Mouse (Mus musculus) cerebellum, adult 9-11 months (tissue): Measurements from ENCODE around the gene Spout1.
"Not testable (repeated sequence)": the region's sequence is repeated elsewhere in the genome, so short reads cannot be mapped to it uniquely, and the experiment has no call there.

Experiments
- DNase-seq: peaks from one replicate; pipeline ENCODE4 v3.0.0; 2022

Gene Spout1

DNA sequence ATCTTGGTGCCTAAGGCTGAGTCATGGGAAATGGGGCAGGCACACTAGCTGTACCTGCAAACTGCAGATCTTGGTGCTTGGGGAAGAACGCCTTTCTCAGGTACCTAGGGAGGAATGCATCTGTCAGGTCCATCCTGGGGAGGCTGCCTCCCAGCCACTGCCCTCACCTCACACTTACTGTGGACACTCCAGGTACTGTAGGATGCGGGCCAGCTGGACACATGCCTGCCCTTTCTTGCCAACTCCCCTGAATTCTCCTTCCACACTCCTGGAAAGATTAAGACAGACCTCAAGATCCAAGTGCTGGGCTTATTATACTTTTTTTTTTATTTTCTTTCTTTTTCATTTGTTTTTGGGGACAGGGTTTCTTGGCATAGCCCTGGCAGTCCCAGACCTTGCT lies 1.7 kb downstream of the Spout1 start:
- DNase-seq: peak; percentile 60

DNA sequence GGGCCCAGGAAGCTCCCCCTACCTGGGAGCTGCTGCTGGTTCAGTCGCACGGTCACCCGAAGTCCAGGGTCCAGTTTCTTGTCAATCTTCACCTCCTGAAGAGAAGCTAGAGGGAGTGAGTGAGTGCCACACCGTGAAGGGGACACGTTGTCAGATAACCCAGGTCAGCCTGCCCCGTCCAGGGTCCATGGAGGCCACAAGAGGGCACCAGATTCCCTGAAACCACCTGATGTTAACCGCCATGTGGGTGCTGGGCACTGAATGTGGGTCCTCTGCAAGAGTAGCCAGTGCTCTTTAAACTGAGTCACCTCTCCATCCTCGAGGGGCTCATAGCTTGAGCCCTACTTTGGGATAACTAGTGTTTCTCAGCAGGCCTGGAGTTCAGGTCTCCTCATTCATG lies 2.4 kb downstream of the Spout1 start:
- peak; percentile 46 for DNase-seq

DNA sequence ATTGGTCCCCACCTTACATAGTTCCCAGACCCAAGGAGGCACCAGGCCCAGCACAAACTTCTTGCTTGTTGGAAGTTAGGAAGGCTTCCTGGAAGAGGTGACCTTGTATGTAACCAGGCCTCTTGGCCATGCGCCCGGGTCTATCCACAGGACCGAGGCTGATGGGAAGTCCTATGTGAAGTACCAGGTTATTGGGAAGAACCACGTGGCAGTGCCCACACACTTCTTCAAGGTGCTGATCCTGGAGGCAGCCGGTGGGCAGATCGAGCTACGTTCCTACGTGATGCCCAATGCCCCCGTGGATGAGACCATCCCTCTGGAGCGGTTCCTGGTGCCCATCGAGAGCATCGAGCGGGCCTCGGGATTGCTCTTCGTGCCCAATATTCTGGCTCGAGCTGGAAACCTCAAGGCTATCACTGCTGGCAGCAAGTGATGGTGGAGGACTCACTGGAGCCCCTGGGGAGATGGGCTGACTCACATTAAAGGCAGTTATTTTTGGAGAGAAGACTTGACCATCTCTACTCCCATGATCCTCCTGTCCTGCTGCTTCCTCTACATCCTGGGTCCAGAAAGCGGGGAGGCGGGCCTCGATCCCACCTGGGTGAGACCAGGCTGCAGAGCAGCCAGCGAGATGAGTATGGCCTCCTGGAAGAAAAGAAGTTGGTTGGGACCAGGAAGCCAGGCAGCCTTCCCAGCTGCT lies 4.6 kb downstream of the Spout1 start:
- peak; percentile 55 for DNase-seq

DNA sequence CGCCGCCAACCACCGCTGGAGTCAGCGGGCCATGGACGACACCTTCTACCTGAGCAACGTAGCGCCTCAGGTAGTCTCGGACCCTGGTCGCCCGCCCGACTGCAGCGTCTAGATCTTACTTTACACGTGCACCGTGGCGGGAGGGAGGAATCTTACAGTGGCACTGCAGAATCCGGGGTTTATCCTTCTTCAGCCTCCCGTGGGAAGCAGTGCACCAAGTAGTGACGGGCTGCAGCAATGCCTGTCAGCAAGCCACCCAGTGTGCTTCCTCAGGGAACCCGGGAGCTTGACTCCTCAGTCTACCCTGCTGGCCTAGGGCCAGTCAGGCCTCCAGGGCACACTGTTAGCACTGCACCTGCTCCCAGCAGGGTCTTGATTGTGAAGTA lies 6.3 kb downstream of the Spout1 start:
- no peak for DNase-seq

DNA sequence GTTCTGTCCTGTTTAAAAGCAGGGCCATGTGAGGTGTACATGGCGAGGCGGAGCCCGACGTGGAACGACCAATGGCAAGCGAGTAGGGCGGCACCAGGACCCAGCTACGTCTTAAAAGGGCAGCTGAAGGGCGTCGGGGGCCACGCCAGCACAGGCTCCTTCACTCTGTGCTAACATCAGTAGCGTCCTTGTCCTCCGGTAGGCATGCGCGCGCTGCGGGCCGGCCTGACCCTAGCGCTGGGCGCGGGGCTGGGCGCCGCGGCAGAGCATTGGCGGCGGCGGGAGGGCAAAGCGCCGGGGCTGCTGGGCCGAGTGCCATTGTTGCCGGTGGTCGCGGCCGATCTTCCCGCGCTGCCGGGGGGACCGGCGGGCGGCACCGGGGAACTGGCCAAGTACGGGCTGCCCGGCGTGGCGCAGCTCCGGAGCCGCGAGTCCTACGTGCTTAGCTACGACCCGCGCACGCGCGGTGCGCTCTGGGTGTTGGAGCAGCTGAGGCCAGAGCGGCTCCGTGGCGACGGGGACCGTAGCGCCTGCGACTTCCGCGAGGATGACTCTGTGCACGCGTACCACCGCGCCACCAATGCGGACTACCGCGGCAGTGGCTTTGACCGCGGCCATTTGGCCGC lies 6.8 kb downstream of the Spout1 start, which contains the start of gene Endog:
Endog (plus strand) TSS at position 123 of the 626 bp plus-strand sequence.
- DNase-seq: peak; percentile 96

DNA sequence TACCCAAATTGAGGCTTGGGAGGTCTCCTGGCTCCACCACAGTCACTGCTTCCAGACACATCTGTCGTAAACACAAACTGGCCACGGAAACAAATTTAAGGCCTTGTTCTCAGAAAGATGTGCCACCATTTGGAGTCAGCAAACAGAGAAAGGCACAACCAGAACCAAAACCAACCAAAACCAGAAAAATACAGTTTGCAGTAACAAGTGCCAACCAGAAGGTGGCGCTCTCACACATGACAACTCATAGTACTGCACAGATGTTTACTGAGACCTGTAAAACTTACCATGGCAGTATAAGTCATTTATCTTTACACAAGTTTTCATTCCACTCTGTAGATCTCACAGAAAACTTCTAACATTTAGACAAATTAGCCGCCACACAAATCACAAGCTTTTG lies 11.6 kb downstream of the Spout1 start:
- no peak for DNase-seq

DNA sequence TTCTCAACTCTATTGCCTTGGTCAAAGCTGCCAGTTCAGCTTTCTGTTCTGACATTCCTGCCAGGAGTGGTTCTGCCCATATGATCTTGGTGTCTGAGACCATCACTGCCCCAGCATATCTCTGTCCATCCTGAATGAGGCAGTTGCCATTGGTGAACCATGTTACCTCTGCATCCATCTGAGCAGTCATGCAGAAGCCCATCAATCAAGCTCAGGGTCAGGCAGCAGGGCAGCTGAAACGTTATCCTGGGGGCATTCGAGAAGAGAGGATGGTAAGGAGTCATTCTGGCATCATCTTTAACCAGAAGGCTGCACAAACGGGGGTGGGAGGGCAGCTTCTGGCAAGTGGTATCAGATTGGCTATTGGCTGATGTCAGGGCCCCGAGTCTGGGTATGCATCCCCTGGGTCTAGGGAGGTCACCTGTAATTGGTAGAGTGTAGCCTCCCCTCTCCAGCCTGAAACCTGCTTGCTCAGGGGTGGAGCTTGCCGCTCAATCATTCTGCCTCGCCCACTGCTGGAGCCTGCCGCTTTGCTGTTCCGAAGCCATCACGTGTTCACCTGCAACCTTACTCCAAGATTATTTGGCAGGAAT lies 13.8 kb downstream of the Spout1 start:
- DNase-seq: no peak

DNA sequence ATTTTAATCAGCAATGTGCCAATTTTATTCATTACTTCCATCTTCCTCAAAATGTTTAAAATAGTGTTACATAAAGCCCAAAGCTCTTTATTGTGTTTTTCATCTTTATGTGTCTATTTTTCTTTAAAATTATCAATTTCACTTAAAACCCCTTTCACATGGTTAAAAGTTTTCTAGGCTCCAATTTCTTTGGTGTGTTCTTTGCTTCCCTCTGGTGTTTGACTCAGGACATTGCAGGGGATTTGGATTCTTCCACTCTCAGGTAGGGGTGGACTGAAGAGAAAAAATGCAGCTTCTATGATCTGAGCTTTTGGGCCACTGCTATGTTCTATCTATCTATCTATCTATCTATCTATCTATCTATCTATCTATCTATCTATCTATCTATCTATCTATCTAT lies 16.4 kb downstream of the Spout1 start:
- DNase-seq: no peak

DNA sequence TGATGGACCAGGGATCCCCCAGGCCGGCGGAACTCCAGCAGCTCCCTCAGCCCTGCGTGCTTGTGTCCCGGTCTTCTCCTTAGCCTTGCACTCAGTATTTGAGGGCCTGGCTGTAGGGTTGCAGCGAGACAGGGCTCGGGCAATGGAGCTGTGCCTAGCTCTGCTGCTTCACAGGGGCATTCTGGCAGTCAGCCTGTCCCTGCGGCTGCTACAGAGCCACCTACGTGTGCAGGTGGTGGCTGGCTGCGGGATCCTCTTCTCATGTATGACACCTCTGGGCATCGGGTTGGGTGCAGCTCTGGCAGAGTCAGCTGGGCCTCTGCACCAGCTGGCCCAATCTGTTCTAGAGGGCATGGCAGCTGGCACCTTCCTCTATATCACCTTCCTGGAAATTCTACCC lies 18.4 kb downstream of the Spout1 start:
- DNase-seq: not testable (repeated sequence)

DNA sequence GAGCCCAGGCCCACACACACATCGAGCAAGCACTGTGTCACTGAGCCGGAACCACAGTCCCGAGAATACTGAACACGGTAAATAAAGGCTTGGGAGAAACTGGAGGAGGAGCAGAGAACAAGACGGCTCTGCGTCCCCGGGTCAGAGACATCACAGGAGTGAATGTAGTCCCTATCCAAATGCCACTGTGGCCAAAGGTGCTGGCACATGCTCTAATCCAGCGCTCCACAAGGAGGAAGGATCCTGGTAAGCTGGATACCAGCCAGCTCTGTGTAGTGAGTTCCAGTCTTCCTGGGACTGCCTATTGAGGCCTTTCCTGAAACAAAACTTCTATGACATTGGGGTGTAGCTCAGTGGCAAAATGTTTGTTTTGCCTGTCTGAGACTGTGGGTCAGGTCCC lies 25.6 kb downstream of the Spout1 start:
- no peak for DNase-seq

DNA sequence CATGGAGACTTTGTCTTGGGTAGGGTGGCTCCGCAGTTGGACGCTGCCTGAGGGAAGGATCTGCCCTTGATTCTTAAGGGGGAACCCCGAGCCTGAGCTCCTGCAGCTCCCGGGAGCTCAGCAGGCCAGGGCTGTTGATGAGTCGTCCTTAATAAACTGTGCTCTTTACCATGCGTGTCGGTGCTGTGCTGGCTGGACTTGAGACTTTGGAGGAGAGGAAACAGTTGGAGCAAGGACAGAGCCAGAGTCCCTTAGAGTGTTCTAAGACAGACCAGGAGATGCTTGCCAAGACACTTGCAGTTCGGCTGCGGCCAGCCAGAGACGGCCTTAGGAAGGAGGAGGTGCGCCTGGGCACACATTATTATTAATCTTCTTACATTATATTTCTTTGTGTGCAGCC lies 26.4 kb downstream of the Spout1 start:
- no peak for DNase-seq

DNA sequence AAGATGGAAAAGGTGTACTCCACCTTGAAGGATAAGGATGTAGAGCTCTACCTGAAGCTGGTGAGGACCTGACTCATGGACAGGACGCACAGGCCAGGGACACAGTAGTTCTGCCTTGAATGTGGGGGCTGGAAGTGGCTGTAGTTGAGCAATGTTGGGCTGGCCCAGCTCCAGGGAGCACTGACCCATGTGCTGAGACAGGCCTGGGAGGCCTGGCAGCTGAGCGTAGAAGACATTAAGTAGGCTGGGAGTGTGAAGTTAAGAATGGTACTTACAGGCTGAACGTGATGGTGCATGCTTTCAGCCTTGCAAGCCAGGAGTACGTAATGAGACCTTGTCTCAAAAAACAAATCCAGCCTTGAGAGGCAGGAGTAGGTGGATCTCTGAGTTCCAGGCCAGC lies 30.8 kb downstream of the Spout1 start:
- DNase-seq: no peak

DNA sequence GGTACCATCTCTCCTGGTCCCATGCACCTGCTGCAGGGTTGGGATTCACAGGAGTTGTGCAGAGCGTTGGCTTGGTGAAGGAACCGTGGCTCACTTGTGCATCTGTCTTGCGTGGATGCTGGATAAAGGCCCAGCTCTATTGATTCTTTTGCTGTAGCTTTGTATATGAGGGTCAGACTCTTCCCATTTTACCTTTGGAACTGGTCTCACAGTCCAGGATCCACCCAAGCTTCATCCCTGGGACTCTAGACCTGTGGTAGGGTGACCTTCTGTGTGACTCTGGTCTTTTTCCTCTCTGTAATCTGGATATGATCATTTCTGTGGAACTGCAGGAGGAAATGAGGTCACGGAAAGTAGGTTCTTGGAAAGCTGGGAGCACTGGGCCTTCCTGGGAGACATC lies 33.8 kb downstream of the Spout1 start:
- no peak for DNase-seq

DNA sequence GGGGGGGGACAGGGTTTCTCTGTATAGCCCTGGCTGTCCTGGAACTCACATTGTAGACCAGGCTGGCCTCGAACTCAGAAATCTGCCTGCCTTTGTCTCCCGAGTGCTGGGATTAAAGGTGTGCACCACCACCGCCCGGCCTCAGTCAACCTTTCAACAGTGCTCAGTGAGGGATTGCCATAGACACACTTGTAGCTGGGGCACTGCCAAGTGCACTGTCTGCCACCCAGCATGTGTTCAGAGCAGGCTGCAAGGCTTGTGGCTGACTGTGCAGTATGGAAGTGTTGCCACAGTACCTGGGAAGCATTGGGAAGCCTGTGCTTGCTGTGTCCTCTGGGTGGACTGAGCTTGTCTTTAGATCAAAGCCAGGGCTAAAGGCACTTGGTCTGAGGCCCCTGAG lies 38.2 kb downstream of the Spout1 start:
- DNase-seq: peak; percentile 79

DNA sequence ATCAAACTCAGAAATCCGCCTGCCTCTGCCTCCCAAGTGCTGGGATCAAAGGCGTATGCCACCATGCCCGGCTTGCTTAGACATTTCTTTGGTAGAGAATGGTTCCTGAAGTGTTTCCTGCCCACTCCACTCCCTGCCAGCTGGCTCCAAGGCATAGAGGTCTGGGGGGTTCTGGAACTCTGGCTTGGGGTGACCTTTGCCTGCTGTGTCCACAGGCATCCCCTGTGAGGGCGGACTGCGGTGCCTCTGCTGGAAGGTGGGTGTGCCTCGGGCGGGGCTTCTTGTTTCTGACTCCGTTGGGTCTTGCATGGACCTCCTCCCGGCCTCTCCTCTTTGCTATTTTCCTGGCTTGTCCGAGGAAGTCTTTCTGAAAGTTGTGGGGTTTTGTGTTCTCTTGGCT lies 41.8 kb downstream of the Spout1 start:
- no peak for DNase-seq

DNA sequence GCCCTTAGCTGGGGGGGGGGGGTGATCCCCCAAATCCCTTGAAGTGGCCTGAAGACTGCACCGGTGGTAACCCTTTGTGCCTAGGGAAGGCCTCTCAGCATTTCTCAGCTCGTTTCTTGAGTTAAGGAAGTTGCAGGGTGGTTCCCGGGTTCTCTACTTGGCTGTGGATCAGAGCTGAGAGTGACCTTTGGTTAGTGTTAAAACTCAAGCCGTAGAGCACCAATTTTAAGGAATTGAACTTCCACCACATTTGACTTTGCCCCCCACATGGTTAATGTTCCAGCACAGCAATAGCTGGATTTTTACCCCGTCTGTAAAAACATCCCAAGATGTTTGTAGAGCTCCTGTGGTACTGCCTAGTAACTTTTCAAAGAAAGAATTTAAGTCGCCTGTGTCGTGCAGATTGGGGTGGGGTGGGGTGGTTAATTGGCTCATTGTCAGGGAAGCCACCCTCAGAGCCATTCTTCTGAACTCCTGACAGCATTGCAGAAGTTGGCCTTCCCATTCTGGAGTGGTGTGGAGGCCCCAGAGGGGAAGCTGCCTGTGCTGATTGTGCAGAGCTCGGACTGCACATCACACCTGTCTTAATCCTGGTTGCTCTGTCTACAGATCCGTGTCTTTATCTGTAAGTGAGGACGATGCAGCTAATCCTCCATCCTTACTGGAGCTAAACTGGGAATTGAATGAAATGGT lies 43.2 kb downstream of the Spout1 start:
- DNase-seq: no peak

DNA sequence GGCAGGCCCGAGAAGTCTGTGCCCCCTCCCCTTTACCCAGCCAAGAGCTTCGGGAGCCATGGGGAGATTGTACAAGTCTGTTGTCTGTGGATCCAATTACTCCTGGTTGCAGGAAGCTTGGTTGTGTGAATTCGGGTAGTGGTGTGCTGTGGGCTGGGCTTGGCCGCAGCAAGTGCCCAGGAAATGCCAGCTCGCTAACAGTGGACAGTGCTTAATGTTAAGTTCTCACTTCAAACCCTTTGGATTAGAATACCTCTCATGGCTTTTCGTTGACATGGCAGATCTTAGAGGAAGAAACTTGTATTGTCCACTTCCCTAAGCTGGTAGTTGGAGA lies 43.9 kb downstream of the Spout1 start:
- DNase-seq: no peak

DNA sequence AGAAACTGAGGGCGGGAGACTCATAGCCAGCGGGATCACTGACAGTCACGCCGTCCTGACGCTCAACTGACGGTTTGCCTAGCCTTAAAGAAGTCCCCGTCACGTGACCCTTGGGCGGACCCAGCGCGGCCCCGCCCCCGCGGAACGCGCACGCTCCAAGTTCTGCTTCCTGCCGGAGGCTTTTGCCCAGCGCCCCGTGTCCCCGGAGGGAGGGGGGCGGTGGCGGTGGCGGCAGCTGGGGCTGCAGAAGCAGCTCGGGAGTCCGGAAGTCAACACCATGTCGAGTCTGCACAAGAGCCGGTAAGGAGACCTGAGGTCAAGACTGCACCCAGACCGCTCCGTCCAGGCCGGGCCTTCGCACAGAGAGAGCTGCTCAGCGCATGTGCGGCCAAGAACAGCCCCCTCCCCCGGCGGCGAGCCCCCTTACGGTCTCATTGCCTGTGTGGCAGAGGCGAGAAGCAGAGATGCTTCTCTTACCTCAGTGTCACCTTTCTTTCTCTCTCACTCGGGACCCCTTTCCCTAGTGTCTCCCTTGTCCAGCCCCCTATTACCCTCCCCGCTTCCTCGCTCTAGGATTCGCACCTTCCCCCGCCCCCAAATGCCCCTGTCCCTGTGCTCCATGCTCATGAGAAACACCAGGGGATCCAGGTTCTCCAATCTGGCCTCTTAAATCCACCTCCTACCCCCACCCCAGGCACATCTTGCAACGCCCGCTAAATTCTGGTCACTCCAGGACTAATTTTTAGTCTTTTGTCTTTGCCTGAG lies 44.5 kb downstream of the Spout1 start, which contains the start of gene Tbc1d13:
Tbc1d13 (plus strand) TSS at position 134 of the 765 bp plus-strand sequence.
- peak; percentile 97 for DNase-seq

DNA sequence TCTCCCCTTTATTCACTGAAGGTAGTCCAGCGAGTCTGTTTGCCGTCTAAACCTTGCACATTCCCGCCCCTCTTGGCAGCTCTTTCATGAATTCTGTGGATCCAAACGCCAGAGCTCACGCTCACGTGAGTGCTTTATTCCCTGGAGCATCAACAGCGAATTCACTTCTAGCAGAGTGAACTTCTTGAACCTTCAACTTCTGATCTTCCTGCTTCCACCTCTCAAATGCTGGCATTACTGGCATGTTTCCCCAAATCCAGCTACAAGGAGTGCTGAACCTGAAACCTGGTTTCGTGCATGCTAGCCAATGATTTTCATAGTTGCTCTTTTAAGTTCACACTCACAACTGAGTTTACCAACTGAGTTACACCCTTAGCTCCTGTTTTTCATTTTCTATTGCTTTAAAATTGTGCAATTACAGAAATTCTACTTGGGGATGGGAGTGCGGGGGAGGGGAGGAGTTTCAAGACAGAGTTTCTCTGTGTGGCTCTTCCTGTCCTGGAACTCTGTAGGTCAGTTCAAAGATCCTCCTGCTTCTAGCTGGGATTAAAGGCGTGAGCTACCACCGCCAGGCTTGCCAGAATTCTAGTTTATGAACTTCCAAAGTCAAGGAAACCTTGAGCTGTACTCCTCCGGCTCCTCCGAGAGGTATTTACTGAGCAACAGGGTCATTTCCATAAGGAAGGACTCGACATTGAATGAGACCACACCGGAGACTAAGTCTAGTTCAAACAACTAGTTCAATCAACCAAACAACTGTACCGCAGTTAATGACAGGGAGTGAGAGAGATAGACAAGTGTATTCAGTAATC lies 45.3 kb downstream of the Spout1 start:
- no peak for DNase-seq

DNA sequence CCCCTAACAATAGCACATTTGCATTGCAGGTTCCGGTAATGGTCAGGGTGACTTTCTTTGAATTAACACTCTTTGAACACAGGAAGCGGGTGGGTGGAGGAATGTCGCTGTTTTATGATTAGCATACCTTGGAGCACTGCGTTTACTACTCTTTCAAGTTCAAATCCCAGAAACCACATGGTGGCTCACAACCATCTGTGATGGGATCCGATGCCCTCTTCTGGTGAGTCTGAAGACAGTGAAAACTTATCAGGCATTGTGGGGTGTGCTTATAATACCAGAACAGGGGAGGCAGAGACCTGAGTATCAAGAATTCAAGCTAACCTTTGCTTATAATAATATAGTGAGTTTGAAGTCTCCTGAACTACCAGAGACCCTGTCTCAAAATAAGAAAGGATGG lies 47.0 kb downstream of the Spout1 start:
- not testable (repeated sequence) for DNase-seq

DNA sequence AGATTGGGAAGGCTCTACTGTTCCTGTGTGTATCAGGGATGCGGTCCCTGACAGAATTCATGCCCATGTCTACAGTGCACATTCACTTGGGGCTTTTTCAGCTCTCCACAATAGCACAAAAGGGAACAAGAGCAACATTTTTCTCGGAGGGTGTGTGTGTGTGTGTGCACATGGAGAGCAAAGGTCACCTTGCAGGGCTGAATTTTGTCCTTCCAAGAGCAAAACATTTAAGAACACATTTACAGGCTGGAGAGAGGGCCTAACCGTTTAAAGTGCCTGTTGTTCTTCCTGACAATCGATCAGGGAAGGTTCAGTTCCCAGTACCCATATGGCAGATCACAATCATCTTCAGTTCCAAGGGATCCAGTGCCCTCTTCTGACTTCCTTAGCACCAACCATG lies 48.1 kb downstream of the Spout1 start:
- DNase-seq: no peak

DNA sequence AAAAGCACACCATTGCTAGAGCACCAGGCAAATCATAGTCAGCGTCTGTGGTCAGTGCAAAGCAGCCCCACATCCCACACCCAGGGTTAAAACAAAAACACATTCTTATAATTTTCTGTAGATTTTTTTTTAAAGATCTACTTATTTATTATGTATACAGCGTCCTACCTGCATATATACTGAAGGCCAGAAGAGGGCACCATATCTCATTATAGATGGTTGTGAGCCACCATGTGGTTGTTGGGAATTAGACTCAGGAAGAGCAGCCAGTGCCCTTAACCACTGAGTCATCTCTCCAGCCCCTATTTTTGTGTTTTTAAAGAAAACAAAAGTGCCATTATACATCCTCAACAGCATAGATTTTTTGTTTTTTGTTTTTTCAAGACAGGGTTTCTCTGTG lies 49.5 kb downstream of the Spout1 start:
- DNase-seq: no peak
